Comparison of ENCODE assay signal across 25 mouse cellular contexts in the genomic region with DNA sequence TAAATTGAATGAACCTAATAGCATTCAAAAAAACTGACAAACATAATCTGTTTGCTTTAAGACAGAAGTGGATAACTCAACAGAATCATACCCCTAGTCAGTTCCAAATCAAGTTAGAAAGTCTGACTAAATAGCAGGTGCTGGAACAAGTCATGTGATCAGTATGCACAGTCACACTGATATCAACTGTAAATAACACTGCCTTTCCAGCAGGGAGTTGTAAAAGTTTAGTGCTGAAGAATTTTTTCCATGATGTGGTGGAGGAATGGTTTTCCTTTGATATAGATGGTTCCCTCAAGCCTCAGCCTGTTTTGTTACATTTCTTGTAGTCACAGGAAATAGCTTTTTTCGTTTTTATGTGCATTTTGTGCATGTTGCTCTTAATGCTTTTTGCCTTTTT.
DNase-seq lines count a peak whose midpoint lies in the region; ATAC-seq and TF ChIP-seq lines count a peak whose summit lies in the region.
"Had no signal": no experiment of that assay in that cellular context is flagged by ENCODE, and none has a peak within 500 bp of the region (broad histone marks: within the 10 kb centered on the region; RNA-seq: fewer than 3 reads in every experiment).

No protein-coding gene starts in this region.

- no peaks in the 10 kb centered on the region for H3K27me3 ChIP-seq in limb, embryonic 12.5 days
- H3K27me3 ChIP-seq in limb, embryonic 10.5 days (ENCODE audit: low read depth, poor library complexity, severe bottlenecking) = no peaks in the 10 kb centered on the region
- no peaks in the 10 kb centered on the region for H3K27me3 ChIP-seq in intestine, postnatal 0 days (replicated peaks; ENCODE audit: control insufficient read depth, insufficient read depth, low read length)
- H3K27me3 ChIP-seq in limb, embryonic 14.5 days (ENCODE audit: control insufficient read depth, insufficient read depth, low read length) = no peaks in the 10 kb centered on the region
- H3K27me3 ChIP-seq: embryonic facial prominence, embryonic 12.5 days; embryonic facial prominence, embryonic 15.5 days; forebrain, embryonic 12.5 days; forebrain, embryonic 15.5 days; heart, embryonic 13.5 days; hindbrain, embryonic 15.5 days; Patski had no signal

- 29% methylated on average over 1 of the region's 1 CpGs for WGBS in limb, embryonic 12.5 days
- 53% methylated on average over 1 of the region's 1 CpGs for WGBS in limb, embryonic 10.5 days
- WGBS in intestine, postnatal 0 days = 23% methylated on average over 1 of the region's 1 CpGs
- 24% methylated on average over 1 of the region's 1 CpGs for WGBS in limb, embryonic 14.5 days

- DNase-seq in limb, embryonic 10.5 days (ENCODE audit: low spot score) = no peak
- peak; percentile 52 for DNase-seq in limb, embryonic 14.5 days (ENCODE audit: low spot score)
- no peak for DNase-seq in adrenal gland, postnatal 4 days (ENCODE audit: low spot score in 2 of 2)
- no peak for DNase-seq in left cerebral cortex, adult 2 months (ENCODE audit: extremely low spot score in 1 of 2, low spot score in 2 of 2)
- no peak for DNase-seq in heart, adult 8-10 months (ENCODE audit: low spot score)
- DNase-seq: adrenal gland, postnatal 10 days; adrenal gland, postnatal 36 days; cerebellum, adult 11 months; cerebellum, adult 2 months; cerebellum, adult 9-11 months; cerebellum, postnatal 25 days; gastrocnemius, postnatal 25 days; heart, adult 18-20 months; heart, postnatal 14 days; heart, postnatal 4 days had no signal

- no peak overlapping the region for H3K9ac ChIP-seq in limb, embryonic 12.5 days (replicated peaks)
- no peak overlapping the region for H3K9ac ChIP-seq in intestine, postnatal 0 days (ENCODE audit: low read depth, low read length)
- H3K9ac ChIP-seq in limb, embryonic 14.5 days (ENCODE audit: low read depth, low read length, severe bottlenecking) = no peak overlapping the region
- H3K9ac ChIP-seq: embryonic facial prominence, embryonic 12.5 days; embryonic facial prominence, embryonic 15.5 days; forebrain, embryonic 12.5 days; forebrain, embryonic 15.5 days; heart, embryonic 13.5 days; hindbrain, embryonic 15.5 days had no signal

- no peaks in the 10 kb centered on the region for H3K36me3 ChIP-seq in limb, embryonic 12.5 days
- no peaks in the 10 kb centered on the region for H3K36me3 ChIP-seq in limb, embryonic 10.5 days
- no peaks in the 10 kb centered on the region for H3K36me3 ChIP-seq in intestine, postnatal 0 days (ENCODE audit: control insufficient read depth, insufficient read depth)
- no peaks in the 10 kb centered on the region for H3K36me3 ChIP-seq in limb, embryonic 14.5 days (ENCODE audit: control insufficient read depth, insufficient read depth, low read length)
- H3K36me3 ChIP-seq: embryonic facial prominence, embryonic 12.5 days; embryonic facial prominence, embryonic 15.5 days; forebrain, embryonic 12.5 days; forebrain, embryonic 15.5 days; heart, embryonic 10.5 days; heart, embryonic 13.5 days; hindbrain, embryonic 15.5 days had no signal

- no peaks in the 10 kb centered on the region for H3K4me1 ChIP-seq in limb, embryonic 12.5 days (replicated peaks)
- no peaks in the 10 kb centered on the region for H3K4me1 ChIP-seq in limb, embryonic 10.5 days
- no peaks in the 10 kb centered on the region for H3K4me1 ChIP-seq in intestine, postnatal 0 days (replicated peaks; ENCODE audit: control insufficient read depth, insufficient read depth, low read length)
- H3K4me1 ChIP-seq in limb, embryonic 14.5 days (ENCODE audit: control insufficient read depth, insufficient read depth, low read length) = no peaks in the 10 kb centered on the region
- H3K4me1 ChIP-seq: embryonic facial prominence, embryonic 12.5 days; embryonic facial prominence, embryonic 15.5 days; forebrain, embryonic 12.5 days; forebrain, embryonic 15.5 days; heart, embryonic 10.5 days; heart, embryonic 13.5 days; hindbrain, embryonic 15.5 days had no signal

- no peak overlapping the region for H3K4me2 ChIP-seq in limb, embryonic 12.5 days
- H3K4me2 ChIP-seq in intestine, postnatal 0 days (replicated peaks; ENCODE audit: low read depth) = no peak overlapping the region
- H3K4me2 ChIP-seq in limb, embryonic 14.5 days (replicated peaks; ENCODE audit: low read depth, low read length, severe bottlenecking) = no peak overlapping the region
- H3K4me2 ChIP-seq: embryonic facial prominence, embryonic 12.5 days; embryonic facial prominence, embryonic 15.5 days; forebrain, embryonic 12.5 days; forebrain, embryonic 15.5 days; heart, embryonic 13.5 days; hindbrain, embryonic 15.5 days had no signal

- H3K27ac ChIP-seq in limb, embryonic 12.5 days = no peak overlapping the region
- no peak overlapping the region for H3K27ac ChIP-seq in limb, embryonic 10.5 days
- no peak overlapping the region for H3K27ac ChIP-seq in intestine, postnatal 0 days (ENCODE audit: low read depth, low read length)
- no peak overlapping the region for H3K27ac ChIP-seq in limb, embryonic 14.5 days (replicated peaks; ENCODE audit: low read depth, low read length)
- no peak overlapping the region for H3K27ac ChIP-seq in left cerebral cortex, adult 2 months
- H3K27ac ChIP-seq: embryonic facial prominence, embryonic 12.5 days; embryonic facial prominence, embryonic 15.5 days; forebrain, embryonic 12.5 days; forebrain, embryonic 15.5 days; heart, embryonic 10.5 days; heart, embryonic 13.5 days; hindbrain, embryonic 15.5 days had no signal

- TF ChIP-seq CTCF in intestine, postnatal 0 days (IDR thresholded peaks at IDR 0.05; ENCODE audit: low read depth) = no peak
- TF ChIP-seq CTCF in left cerebral cortex, adult 2 months (IDR thresholded peaks at IDR 0.05) = no peak

- H3K9me3 ChIP-seq in limb, embryonic 12.5 days = no peaks in the 10 kb centered on the region
- no peaks in the 10 kb centered on the region for H3K9me3 ChIP-seq in limb, embryonic 10.5 days (replicated peaks)
- no peaks in the 10 kb centered on the region for H3K9me3 ChIP-seq in intestine, postnatal 0 days (ENCODE audit: control insufficient read depth)
- no peaks in the 10 kb centered on the region for H3K9me3 ChIP-seq in limb, embryonic 14.5 days (ENCODE audit: control insufficient read depth, low read length)
- H3K9me3 ChIP-seq: embryonic facial prominence, embryonic 12.5 days; embryonic facial prominence, embryonic 15.5 days; forebrain, embryonic 12.5 days; forebrain, embryonic 15.5 days; heart, embryonic 10.5 days; heart, embryonic 13.5 days; hindbrain, embryonic 15.5 days had no signal

- TF ChIP-seq POLR2A in limb, embryonic 14.5 days (IDR thresholded peaks at IDR 0.05; ENCODE audit: borderline replicate concordance, extremely low read depth, insufficient read depth, insufficient read length) = no peak

- H3K4me3 ChIP-seq in limb, embryonic 12.5 days (replicated peaks) = no peak overlapping the region
- no peak overlapping the region for H3K4me3 ChIP-seq in limb, embryonic 10.5 days
- H3K4me3 ChIP-seq in intestine, postnatal 0 days (ENCODE audit: low read depth, low read length) = no peak overlapping the region
- H3K4me3 ChIP-seq in limb, embryonic 14.5 days (replicated peaks; ENCODE audit: low read length) = no peak overlapping the region
- H3K4me3 ChIP-seq in left cerebral cortex, adult 2 months = no peak overlapping the region
- H3K4me3 ChIP-seq: embryonic facial prominence, embryonic 12.5 days; embryonic facial prominence, embryonic 15.5 days; forebrain, embryonic 12.5 days; forebrain, embryonic 15.5 days; heart, embryonic 10.5 days; heart, embryonic 13.5 days; hindbrain, embryonic 15.5 days had no signal

- peak; percentile 59; the same call in 1 of the 2 replicates for ATAC-seq in limb, embryonic 12.5 days (ENCODE audit: insufficient number of reproducible peaks, insufficient read depth, low FRiP score, low TSS enrichment, low read depth)
- peak; percentile 59 for ATAC-seq in intestine, postnatal 0 days
- peak; percentile 60; the same call in 1 of the 2 replicates for ATAC-seq in limb, embryonic 14.5 days (ENCODE audit: low FRiP score, low read depth)
- ATAC-seq: forebrain, embryonic 15.5 days; Patski had no signal

- intact Hi-C loops in left cerebral cortex, adult 2 months (cut with DNase I) = no loop called here
